Mouse (Mus musculus) lung, postnatal 0 days (tissue): ENCODE results near the gene Capn8.

Experiments
- CTCF ChIP-seq: IDR thresholded peaks from 2 replicates; pipeline ENCODE4 v1.5.1; 2016; ENCODE audit warnings: antibody characterized with exemption, mild to moderate bottlenecking
- EP300 ChIP-seq: IDR thresholded peaks from 2 replicates; pipeline ENCODE4 v1.6.1; 2016; ENCODE audit warnings: antibody characterized with exemption, mild to moderate bottlenecking, control low read depth

- no peak for TF ChIP-seq CTCF
- TF ChIP-seq EP300 = no peak
Observed at GRCm38 (mm10) chr1:182609701-182610335, 45.0 kb downstream of the Capn8 start.
